Mouse (Mus musculus): ENCODE results near the gene Lrsam1.
A peak's percentile ranks its signal among the peaks of the same experiment; 100 is the strongest.

DNA sequence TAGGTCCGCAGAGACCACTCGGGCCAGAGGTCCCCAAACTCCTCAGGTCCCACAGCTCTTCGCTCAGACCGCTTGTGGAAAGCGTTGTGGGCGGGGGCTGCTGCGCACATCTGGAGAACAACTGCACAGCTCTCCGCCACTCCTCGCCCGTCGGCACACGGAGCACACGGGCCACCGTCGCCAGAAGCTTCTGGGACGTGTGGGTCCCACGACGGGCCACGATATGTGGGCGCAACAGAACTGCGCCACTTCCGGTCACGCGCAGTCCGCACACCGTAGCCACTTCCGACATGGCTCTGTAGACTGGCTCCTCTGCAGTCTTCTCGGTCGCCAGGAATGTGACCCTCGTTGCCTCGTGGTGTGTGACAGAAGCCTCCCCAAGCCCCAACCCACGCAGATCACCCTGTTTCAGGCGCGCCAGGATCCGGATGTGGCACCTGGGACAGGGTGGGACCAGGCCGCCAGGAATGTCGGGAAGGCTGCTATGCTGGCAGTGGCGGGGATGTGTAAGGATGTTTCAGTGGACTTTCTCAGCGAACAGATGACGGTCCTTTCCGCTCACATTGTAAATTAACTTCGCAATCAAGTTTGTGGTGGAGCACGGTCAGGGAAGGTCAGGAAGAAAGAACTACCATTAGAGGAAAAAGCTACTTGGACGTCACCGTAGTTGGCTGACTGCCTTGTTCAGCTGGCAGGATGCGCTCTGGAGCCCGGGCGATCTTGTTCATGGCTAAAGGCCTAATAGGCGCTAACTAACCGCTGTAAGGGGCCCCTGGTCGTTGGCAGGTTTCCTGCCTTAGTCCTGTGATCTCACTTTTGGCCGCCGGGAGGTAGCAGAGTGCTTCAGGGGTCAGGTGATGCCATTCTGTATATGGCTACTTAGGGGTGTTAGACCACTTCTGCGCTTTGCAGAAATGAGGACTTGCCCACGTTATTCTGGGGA lies 5.5 kb upstream of the Lrsam1 start:
- TF ChIP-seq POLR2A (IDR thresholded peaks at IDR 0.05; ENCODE audit: borderline replicate concordance, insufficient read depth, low read length) = peak; percentile 97
- TF ChIP-seq CTCF (IDR thresholded peaks at IDR 0.05; ENCODE audit: borderline replicate concordance, insufficient read depth, low read depth, low read length) = peak; percentile 70

Measured in cerebellum, adult 2 months (tissue).